Mouse (Mus musculus) liver, embryonic 14.5 days (tissue): ENCODE results near the gene Lsm7.

ENCODE experiments used
- CTCF ChIP-seq: IDR thresholded peaks from 2 replicates; pipeline ENCODE4 v1.5.1; 2016; ENCODE audit warnings: antibody characterized with exemption, low read depth, control low read depth
- EP300 ChIP-seq: IDR thresholded peaks from 2 replicates; pipeline ENCODE4 v1.6.1; 2016; ENCODE audit warnings: antibody characterized with exemption, low read depth

DNA sequence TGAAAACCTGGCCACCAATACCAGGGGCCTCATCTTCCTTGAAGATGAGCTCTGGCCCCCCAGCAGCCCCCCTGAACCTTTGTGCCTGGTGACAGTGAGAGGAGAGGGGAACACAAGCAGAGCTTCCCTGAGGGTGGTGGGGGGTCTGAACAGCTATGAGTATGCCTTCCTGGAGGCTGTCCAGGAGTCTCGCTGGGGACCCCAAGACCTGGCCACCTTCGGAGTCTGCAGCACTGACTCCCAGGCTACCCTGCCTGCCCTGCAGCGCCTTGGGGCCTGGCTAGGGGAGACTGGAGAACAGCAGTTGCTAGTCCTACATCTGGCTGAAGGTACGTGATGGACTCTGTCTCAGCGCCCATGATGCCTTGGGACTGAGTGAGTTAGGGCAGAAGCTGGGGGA, 49.7 kb downstream of the Lsm7 start:
- TF ChIP-seq CTCF, result no peak
- TF ChIP-seq EP300, result no peak
